Mouse (Mus musculus) neural tube, embryonic 15.5 days (tissue): ENCODE measurements around the gene Lhx5. TPM values are rescaled to one million over a fixed set of nuclear protein-coding genes. Genes with fewer than 3 reads are reported as not detected.

Source experiments
- ATAC-seq: fragments of 200-750 bp; cut with Nextera tagmentation; 2 replicates; pipeline ENCODE4 v1.8.0; 2017; ENCODE audit warnings: mild to moderate bottlenecking, moderate TSS enrichment, moderate library complexity; ENCODE audit not compliant: low FRiP score
- H3K27ac ChIP-seq: fragments of 300-500 bp; sonication (generic); replicated peaks from 2 replicates; pipeline ENCODE4 v1.5.1; 2015; ENCODE audit warnings: mild to moderate bottlenecking, inconsistent platforms
- H3K27me3 ChIP-seq: fragments of 300-500 bp; sonication (generic); replicated peaks from 2 replicates; pipeline ENCODE4 v1.6.1; 2015; ENCODE audit warnings: inconsistent platforms
- H3K36me3 ChIP-seq: fragments of 300-500 bp; sonication (generic); 2 replicates; pipeline ENCODE4 v1.6.1; 2015; ENCODE audit warnings: inconsistent platforms
- H3K4me1 ChIP-seq: fragments of 300-500 bp; sonication (generic); 2 replicates; pipeline ENCODE4 v1.6.1; 2015; ENCODE audit warnings: inconsistent platforms
- H3K4me2 ChIP-seq: fragments of 300-500 bp; sonication (generic); 2 replicates; pipeline ENCODE4 v1.6.1; 2015; ENCODE audit warnings: inconsistent platforms, mild to moderate bottlenecking, moderate library complexity
- H3K4me3 ChIP-seq: fragments of 300-500 bp; sonication (generic); replicated peaks from 2 replicates; pipeline ENCODE4 v1.5.1; 2015; ENCODE audit warnings: mild to moderate bottlenecking, inconsistent platforms
- H3K9ac ChIP-seq: fragments of 300-500 bp; sonication (generic); replicated peaks from 2 replicates; pipeline ENCODE4 v1.6.1; 2015; ENCODE audit warnings: mild to moderate bottlenecking, inconsistent platforms
- H3K9me3 ChIP-seq: fragments of 300-500 bp; sonication (generic); replicated peaks from 2 replicates; pipeline ENCODE4 v1.6.1; 2016; ENCODE audit warnings: inconsistent platforms
- WGBS: fragments of 180-500 bp; shearing (Covaris S2); methylation state at CpG from one replicate; pipeline ENCODE4 v1.1.7; 2015; ENCODE audit warnings: mixed read lengths; 5-methylcytosine and 5-hydroxymethylcytosine counted together
- polyA plus RNA-seq: library from polyadenylated mRNA; unstranded; fragments of >200 nt; fragmentation: Nextera tagmentation; extraction: Ambion mirVana; gene quantifications from 2 replicates; pipeline ENCODE4 v1.2.1, GENCODE M21; 2015

Lhx5 gene
- polyA plus RNA-seq, result 18.7 and 22.4 TPM in 2 replicates

GRCm38 (mm10) chr5:120431649-120432485 lies at the start of gene Lhx5:
Gene Lhx5, plus strand, starts transcription at chr5:120431699.
- Histone ChIP-seq H3K4me3 (peak within 1 kb of the TSS; percentile 54), H3K4me1 (peaks cover 6% of the 10 kb centered on the region; the same call in 1 of the 2 replicates), H3K36me3 (no peaks in the 10 kb centered on the region), H3K27me3 (peaks cover 84% of the 10 kb centered on the region), H3K9me3 (no peaks in the 10 kb centered on the region), H3K4me2 (peak within 1 kb of the TSS; percentile 55), H3K9ac (peak within 1 kb of the TSS; percentile 65), H3K27ac (peak within 1 kb of the TSS; percentile 84)
- under 1% methylated on average over 69 of the region's 69 CpGs for WGBS
- peak; percentile 89 for ATAC-seq

- no peak overlapping the region for H3K4me2 ChIP-seq
- ATAC-seq, result no peak
- H3K4me3 ChIP-seq, result no peak overlapping the region
- 86% methylated on average over 4 of the region's 4 CpGs for WGBS
- H3K27me3 ChIP-seq, result no peaks in the 10 kb centered on the region
- no peak overlapping the region for H3K27ac ChIP-seq
- H3K36me3 ChIP-seq, result no peaks in the 10 kb centered on the region
- H3K4me1 ChIP-seq, result peaks cover 10% of the 10 kb centered on the region; the same call in 1 of the 2 replicates
- no peaks in the 10 kb centered on the region for H3K9me3 ChIP-seq
- H3K9ac ChIP-seq, result no peak overlapping the region
These were observed 45.1 kb upstream of the Lhx5 start for GRCm38 (mm10) chr5:120386361-120386760.

- Histone ChIP-seq H3K9me3 (no peaks in the 10 kb centered on the region), H3K27me3 (no peaks in the 10 kb centered on the region), H3K27ac (no peak overlapping the region), H3K4me3 (no peak overlapping the region), H3K4me1 (peaks cover 8% of the 10 kb centered on the region), H3K9ac (no peak overlapping the region), H3K36me3 (no peaks in the 10 kb centered on the region), H3K4me2 (no peak overlapping the region)
- WGBS, result 31% methylated on average over 9 of the region's 9 CpGs
- no peak for ATAC-seq
These were observed 42.7 kb upstream of the Lhx5 start for GRCm38 (mm10) chr5:120388765-120389164.

GRCm38 (mm10) chr5:120389973-120390372 lies 41.5 kb upstream of the Lhx5 start:
- no peak overlapping the region for H3K9ac ChIP-seq
- 65% methylated on average over 2 of the region's 2 CpGs for WGBS
- H3K9me3 ChIP-seq, result no peaks in the 10 kb centered on the region
- no peaks in the 10 kb centered on the region for H3K27me3 ChIP-seq
- H3K36me3 ChIP-seq, result no peaks in the 10 kb centered on the region
- no peak overlapping the region for H3K4me2 ChIP-seq
- H3K4me1 ChIP-seq, result peaks cover 15% of the 10 kb centered on the region
- H3K4me3 ChIP-seq, result no peak overlapping the region
- H3K27ac ChIP-seq, result no peak overlapping the region
- ATAC-seq, result no peak

GRCm38 (mm10) chr5:120393871-120394667 lies 37.4 kb upstream of the Lhx5 start:
- Histone ChIP-seq H3K9ac (no peak overlapping the region), H3K4me2 (no peak overlapping the region), H3K36me3 (no peaks in the 10 kb centered on the region), H3K9me3 (no peaks in the 10 kb centered on the region), H3K4me3 (no peak overlapping the region), H3K27ac (no peak overlapping the region), H3K27me3 (peaks cover 3% of the 10 kb centered on the region; the same call in 1 of the 2 replicates), H3K4me1 (peaks cover 23% of the 10 kb centered on the region)
- WGBS, result 7% methylated on average over 25 of the region's 25 CpGs
- ATAC-seq, result 0 out of 2 replicates have a peak, but pooled peaks have one; percentile 35

- ATAC-seq, result no peak
- H3K4me3 ChIP-seq, result no peak overlapping the region
- peaks cover 19% of the 10 kb centered on the region for H3K4me1 ChIP-seq
- peaks cover 3% of the 10 kb centered on the region; the same call in 1 of the 2 replicates for H3K27me3 ChIP-seq
- H3K36me3 ChIP-seq, result no peaks in the 10 kb centered on the region
- H3K9ac ChIP-seq, result no peak overlapping the region
- H3K9me3 ChIP-seq, result no peaks in the 10 kb centered on the region
- peak overlapping the region; percentile 22 for H3K4me2 ChIP-seq
- peak overlapping the region; percentile 54 for H3K27ac ChIP-seq
- 3% methylated on average over 13 of the region's 13 CpGs for WGBS
These were observed 33.5 kb upstream of the Lhx5 start for GRCm38 (mm10) chr5:120397988-120398387.

GRCm38 (mm10) chr5:120404831-120405591 lies 26.5 kb upstream of the Lhx5 start:
- no peak for ATAC-seq
- WGBS, result 79% methylated on average over 12 of the region's 12 CpGs

GRCm38 (mm10) chr5:120408933-120409332 lies 22.6 kb upstream of the Lhx5 start:
- Histone ChIP-seq H3K4me2 (peak overlapping the region; percentile 59), H3K27ac (peak overlapping the region; percentile 94), H3K4me1 (peaks cover 22% of the 10 kb centered on the region), H3K9me3 (no peaks in the 10 kb centered on the region; the same call in 1 of the 2 replicates), H3K36me3 (no peaks in the 10 kb centered on the region), H3K4me3 (peak overlapping the region; percentile 33), H3K9ac (no peak overlapping the region), H3K27me3 (peaks cover 19% of the 10 kb centered on the region; the same call in 1 of the 2 replicates)
- ATAC-seq, result peak; percentile 56
- 34% methylated on average over 14 of the region's 14 CpGs for WGBS

More at GRCm38 (mm10) chr5:120404831-120405591, 26.5 kb upstream of the Lhx5 start:
- no peaks in the 10 kb centered on the region for H3K9me3 ChIP-seq
- peaks cover 15% of the 10 kb centered on the region for H3K4me1 ChIP-seq
- H3K27ac ChIP-seq, result no peak overlapping the region
- peaks cover 7% of the 10 kb centered on the region; the same call in 1 of the 2 replicates for H3K27me3 ChIP-seq
- H3K4me2 ChIP-seq, result no peak overlapping the region
- no peak overlapping the region for H3K4me3 ChIP-seq
- H3K9ac ChIP-seq, result no peak overlapping the region
- H3K36me3 ChIP-seq, result no peaks in the 10 kb centered on the region

GRCm38 (mm10) chr5:120409385-120410378 lies 21.8 kb upstream of the Lhx5 start:
- WGBS, result under 1% methylated on average over 41 of the region's 41 CpGs
- Histone ChIP-seq H3K9me3 (no peaks in the 10 kb centered on the region; the same call in 1 of the 2 replicates), H3K4me2 (peak overlapping the region; percentile 59), H3K27me3 (peaks cover 20% of the 10 kb centered on the region), H3K9ac (peak overlapping the region; percentile 49), H3K27ac (peak overlapping the region; percentile 94), H3K36me3 (no peaks in the 10 kb centered on the region), H3K4me3 (peak overlapping the region; percentile 33), H3K4me1 (peaks cover 22% of the 10 kb centered on the region)
- peak; percentile 88 for ATAC-seq

GRCm38 (mm10) chr5:120413436-120413835 lies 18.1 kb upstream of the Lhx5 start:
- Histone ChIP-seq H3K4me2 (no peak overlapping the region), H3K9me3 (no peaks in the 10 kb centered on the region; the same call in 1 of the 2 replicates), H3K9ac (no peak overlapping the region), H3K27ac (no peak overlapping the region), H3K27me3 (peaks cover 34% of the 10 kb centered on the region), H3K4me3 (no peak overlapping the region), H3K36me3 (no peaks in the 10 kb centered on the region), H3K4me1 (peaks cover 22% of the 10 kb centered on the region)
- ATAC-seq, result no peak
- 70% methylated on average over 6 of the region's 6 CpGs for WGBS
